Mouse (Mus musculus) macrophage (primary cell): ENCODE measurements around the gene Cars2. TPM values are rescaled to one million over a fixed set of nuclear protein-coding genes. Genes with fewer than 3 reads are reported as not detected.

Source experiments
- H3K27ac ChIP-seq: fragments of 350-480 bp; formaldehyde crosslinking; 2 replicates; pipeline ENCODE4 v1.9.0; 2021
- H3K36me3 ChIP-seq: fragments of 350-480 bp; formaldehyde crosslinking; 2 replicates; pipeline ENCODE4 v1.9.0; 2021; ENCODE audit errors: inconsistent target
- H3K4me3 ChIP-seq: fragments of 350-480 bp; formaldehyde crosslinking; 2 replicates; pipeline ENCODE4 v1.9.0; 2021; ENCODE audit errors: inconsistent target
- H3K79me2 ChIP-seq: fragments of 350-480 bp; formaldehyde crosslinking; 2 replicates; pipeline ENCODE4 v1.9.0; 2021; ENCODE audit errors: inconsistent target
- WGBS: methylation state at CpG from one replicate; pipeline ENCODE4 v1.1.7; 2026; ENCODE audit warnings: inconsistent platforms; ENCODE audit not compliant: missing documents; 5-methylcytosine and 5-hydroxymethylcytosine counted together
- polyA plus RNA-seq: library from polyadenylated mRNA; stranded (reverse); fragments of 250-400 nt; gene quantifications from 3 replicates; pipeline ENCODE4 v1.2.4, GENCODE M21; 2018; ENCODE audit warnings: inconsistent platforms

The Cars2 gene
- polyA plus RNA-seq, 1 experiment from 2014 or later: 9.9 TPM

DNA sequence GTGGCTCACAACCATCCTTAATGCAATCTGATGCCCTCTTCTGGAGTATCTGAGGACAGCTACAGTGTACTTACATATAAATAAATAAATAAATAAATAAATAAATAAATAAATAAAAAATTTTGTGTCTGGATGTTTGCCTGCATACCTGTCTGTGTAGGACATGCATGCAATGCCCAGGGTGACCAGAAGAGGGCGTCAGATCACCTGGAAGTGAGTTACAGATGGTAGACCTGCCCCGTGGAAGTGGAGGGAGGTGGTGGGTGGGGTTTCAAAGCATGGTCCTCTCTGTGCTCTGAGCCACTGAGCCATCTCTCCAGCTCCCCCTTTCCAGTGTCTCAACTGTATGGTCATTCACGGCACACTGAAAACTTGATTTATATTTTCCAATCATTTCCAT is 6.2 kb downstream of the Cars2 start:
- WGBS: 59% methylated on average over 2 of the region's 3 CpGs
- Histone ChIP-seq H3K27ac (no peak overlapping the region), H3K79me2 (peaks cover 8% of the 10 kb centered on the region; the same call in 1 of the 2 replicates), H3K36me3 (peaks cover 33% of the 10 kb centered on the region), H3K4me3 (no peak overlapping the region)

DNA sequence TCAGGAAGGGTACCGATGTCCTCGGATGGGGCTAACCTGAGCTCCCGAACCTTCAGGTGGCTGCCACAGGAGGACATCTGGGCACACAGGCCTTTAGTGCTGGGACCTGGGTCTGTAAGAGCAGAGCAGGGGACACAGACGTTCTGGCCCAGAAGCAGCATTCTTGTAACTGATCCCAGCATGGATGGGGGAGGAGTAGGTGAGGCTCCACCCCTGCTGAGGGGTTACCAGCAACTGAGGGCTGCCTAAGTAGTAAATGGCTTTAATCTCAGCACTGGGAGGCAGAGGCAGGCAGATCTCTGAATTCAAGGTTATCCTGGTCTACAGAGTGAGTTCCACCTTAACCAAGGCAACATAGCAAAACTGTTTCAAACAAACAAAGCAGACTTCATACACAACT is 7.7 kb downstream of the Cars2 start:
- Histone ChIP-seq H3K27ac (no peak overlapping the region), H3K36me3 (peaks cover 36% of the 10 kb centered on the region), H3K79me2 (no peaks in the 10 kb centered on the region), H3K4me3 (no peak overlapping the region)
- 92% methylated on average over 4 of the region's 4 CpGs for WGBS

DNA sequence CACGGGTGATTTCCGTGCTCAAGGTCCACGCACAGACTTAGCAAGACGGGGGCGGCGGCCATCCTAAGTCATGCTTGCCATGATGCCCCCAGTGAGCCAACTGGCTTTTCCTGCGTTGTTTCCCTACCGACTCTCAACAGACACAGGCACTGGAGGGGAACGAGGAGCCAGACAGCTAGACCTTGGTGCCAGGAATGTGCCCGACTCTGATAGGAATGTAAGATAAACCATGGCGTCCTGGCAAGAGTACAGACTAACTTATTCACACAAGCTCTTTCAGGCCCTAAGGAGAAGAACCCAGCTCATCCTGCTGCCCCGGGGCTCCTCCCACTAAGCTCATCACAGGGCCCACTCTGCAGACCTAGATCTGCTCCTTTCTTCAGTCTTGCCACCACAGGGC is 8.6 kb downstream of the Cars2 start:
- Histone ChIP-seq H3K36me3 (peaks cover 40% of the 10 kb centered on the region), H3K27ac (no peak overlapping the region), H3K79me2 (no peaks in the 10 kb centered on the region), H3K4me3 (no peak overlapping the region)
- WGBS: 94% methylated on average over 12 of the region's 12 CpGs

DNA sequence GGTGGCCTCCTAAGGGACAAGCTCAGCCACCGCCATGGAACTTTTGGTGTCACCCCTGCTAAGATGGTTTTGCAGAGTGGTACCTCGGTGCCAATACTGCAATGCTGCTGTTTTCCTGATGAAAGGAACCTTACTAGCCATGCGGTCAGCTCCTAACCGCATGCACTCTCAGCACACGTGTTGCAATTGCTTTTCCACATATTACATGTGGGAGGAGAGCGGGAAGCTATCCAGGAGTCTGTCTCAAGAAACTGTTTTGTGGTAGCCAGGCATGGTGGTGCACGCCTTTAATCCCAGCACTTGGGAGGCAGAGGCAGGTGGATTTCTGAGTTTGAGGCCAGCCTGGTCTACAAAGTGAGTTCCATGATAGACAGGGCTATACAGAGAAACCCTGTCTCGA is 10.4 kb downstream of the Cars2 start:
- Histone ChIP-seq H3K36me3 (peaks cover 37% of the 10 kb centered on the region), H3K4me3 (no peak overlapping the region), H3K79me2 (no peaks in the 10 kb centered on the region), H3K27ac (no peak overlapping the region)
- 96% methylated on average over 8 of the region's 8 CpGs for WGBS

DNA sequence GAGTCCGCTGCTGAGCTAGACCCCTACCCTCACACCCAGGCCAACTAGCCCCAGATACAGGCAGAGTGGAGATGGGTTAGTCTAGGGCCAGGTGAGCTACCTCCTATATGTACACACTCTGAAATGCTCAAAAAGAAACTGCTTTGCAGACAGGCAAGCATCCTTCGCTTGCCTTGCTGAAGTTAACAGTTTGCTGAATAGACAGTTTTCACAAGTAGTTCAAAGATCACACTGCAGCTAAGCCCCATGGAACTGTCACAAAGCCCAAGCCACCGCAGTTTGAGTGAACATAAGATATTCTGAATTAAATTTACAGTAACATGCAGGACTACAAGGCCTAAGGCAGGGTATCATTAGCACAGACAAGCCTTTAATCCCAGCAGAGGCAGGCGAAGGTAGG is 11.5 kb downstream of the Cars2 start:
- Histone ChIP-seq H3K36me3 (peaks cover 39% of the 10 kb centered on the region), H3K4me3 (no peak overlapping the region), H3K27ac (no peak overlapping the region), H3K79me2 (no peaks in the 10 kb centered on the region)
- 94% methylated on average over 4 of the region's 4 CpGs for WGBS

DNA sequence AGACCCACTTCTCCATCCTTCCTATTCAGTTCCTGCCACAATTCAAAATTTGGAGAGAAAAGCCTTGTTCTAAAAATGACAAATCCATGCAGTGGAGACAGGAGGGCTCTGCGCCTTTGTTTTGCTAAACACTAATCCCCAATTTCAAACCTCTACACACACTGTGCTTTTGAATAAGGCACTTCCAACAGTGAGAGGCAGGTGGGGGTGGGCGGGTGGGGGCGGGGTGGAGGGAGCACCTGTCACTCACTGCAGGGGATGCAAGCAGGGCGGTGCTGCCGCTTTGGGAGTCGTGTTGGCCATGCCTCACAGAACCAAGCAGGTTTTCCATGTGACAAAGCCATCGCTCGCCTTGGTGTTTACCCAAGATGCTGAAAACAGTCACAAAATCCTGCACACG is 16.1 kb downstream of the Cars2 start:
- peaks cover 30% of the 10 kb centered on the region for H3K36me3 ChIP-seq
- 93% methylated on average over 9 of the region's 9 CpGs for WGBS
- H3K27ac ChIP-seq: no peak overlapping the region
- H3K79me2 ChIP-seq: no peaks in the 10 kb centered on the region
- no peak overlapping the region for H3K4me3 ChIP-seq

DNA sequence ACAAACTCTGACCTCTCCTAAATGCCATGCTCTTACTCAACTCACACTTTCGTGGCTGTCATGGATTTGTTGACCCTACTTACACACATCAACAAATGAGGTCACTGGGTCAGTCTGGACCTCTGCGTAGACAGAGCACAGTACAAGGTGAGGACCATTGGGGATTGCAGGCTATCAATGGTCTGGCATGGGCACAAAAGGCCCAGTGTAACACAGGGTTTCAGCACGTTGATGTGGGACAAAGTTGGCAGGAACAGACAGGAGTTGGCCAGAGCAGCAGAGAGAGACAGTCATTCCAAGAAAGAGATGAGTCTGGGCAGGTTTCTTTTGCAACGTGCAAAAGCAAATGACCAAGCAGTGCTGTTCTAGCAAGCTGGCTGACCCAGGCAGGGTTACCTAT is 19.7 kb downstream of the Cars2 start:
- Histone ChIP-seq H3K36me3 (peaks cover 24% of the 10 kb centered on the region), H3K4me3 (no peak overlapping the region), H3K79me2 (no peaks in the 10 kb centered on the region), H3K27ac (no peak overlapping the region)
- 95% methylated on average over 4 of the region's 4 CpGs for WGBS

DNA sequence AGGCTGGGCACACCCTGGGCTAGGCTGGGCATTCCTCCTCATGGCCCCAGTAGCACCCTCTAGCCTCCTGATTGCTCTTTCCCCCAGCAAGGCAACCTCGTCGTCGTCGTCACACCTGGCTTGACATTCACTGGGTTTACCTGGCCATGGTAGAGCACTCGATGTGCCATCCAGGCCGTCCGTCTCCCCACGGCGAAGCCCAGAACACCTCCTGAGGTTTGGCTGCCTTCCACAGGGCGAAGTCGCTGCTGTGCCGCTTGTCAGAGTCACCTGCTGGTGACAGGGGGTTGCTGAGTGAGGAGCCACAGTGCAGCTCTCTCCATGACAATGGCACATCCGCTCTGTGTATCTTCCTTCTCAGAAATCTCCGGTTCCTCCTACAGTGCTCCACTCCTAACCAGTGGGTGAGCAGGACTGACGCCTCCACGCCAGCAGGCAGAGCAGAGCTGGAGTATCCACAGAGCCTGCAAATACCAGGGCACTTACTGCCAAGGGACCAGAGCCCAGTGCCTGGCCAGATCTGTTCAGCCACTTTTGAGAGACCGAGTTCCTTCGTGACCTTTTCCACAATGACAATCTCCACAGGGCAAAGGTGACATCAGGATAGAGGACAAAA is 20.3 kb downstream of the Cars2 start:
- H3K36me3 ChIP-seq: peaks cover 24% of the 10 kb centered on the region
- no peaks in the 10 kb centered on the region for H3K79me2 ChIP-seq
- no peak overlapping the region for H3K4me3 ChIP-seq
- H3K27ac ChIP-seq: no peak overlapping the region
- 95% methylated on average over 18 of the region's 18 CpGs for WGBS

DNA sequence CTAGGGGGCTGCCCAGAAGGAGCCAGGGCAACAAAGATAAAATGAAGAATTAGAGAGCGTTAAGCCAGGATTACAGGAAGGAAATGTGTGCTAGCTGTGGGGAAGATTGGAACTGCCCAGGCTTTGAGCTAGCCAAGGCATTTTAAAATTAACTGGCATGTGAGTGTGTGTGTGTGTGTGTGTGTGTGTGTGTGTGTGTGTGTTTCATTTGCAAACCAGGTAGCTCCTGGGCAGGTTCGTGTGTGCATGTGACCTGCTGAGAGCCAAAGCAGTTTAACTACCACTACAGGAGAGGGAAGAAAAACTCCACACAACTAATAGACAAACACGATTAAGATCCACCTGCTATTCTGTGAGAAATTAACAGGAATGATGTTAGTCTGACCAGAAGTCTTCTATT is 27.3 kb downstream of the Cars2 start:
- Histone ChIP-seq H3K4me3 (no peak overlapping the region), H3K36me3 (peaks cover 15% of the 10 kb centered on the region; the same call in 1 of the 2 replicates), H3K79me2 (no peaks in the 10 kb centered on the region), H3K27ac (no peak overlapping the region)
- 81% methylated on average over 3 of the region's 3 CpGs for WGBS

DNA sequence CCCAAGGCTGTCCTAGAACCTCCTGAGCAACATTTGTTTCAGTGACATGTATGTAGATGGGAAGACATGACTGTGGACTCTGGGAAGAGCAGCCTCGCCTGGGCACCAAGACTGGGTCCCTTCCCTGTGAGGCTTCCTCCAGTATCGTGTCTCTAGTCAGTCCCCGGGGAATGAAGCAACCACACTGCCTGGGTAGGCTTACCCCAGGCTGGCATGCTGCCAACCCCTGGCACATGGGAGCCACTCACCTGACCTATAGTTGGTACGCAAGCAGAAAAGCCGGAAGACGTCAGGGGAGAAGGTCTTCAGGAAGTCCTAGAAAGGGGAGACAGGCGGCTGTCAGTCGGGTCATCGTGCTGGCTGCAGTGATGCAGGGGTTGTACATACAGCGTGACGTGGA is 31.9 kb downstream of the Cars2 start:
- peaks cover 35% of the 10 kb centered on the region for H3K36me3 ChIP-seq
- 85% methylated on average over 11 of the region's 11 CpGs for WGBS
- no peak overlapping the region for H3K4me3 ChIP-seq
- no peaks in the 10 kb centered on the region for H3K79me2 ChIP-seq
- H3K27ac ChIP-seq: no peak overlapping the region

DNA sequence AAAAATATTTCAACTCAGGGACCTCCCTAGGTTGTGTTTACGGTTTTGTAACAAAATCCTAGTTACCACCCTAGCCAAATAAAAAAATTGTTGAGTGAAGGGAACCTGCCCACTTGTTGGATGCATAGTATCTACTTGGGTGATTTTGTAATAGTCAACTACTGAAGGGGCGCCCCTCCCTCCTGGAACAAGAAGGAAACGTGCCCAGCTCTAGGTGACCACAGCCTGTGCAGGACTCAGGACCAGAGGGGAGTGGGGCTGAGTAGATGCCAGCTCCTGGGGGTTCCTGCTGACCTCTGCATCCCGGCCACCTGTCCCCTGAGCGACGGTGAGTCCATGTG is 32.6 kb downstream of the Cars2 start:
- H3K36me3 ChIP-seq: peaks cover 41% of the 10 kb centered on the region
- H3K4me3 ChIP-seq: no peak overlapping the region
- H3K27ac ChIP-seq: no peak overlapping the region
- 78% methylated on average over 6 of the region's 6 CpGs for WGBS
- no peaks in the 10 kb centered on the region for H3K79me2 ChIP-seq

DNA sequence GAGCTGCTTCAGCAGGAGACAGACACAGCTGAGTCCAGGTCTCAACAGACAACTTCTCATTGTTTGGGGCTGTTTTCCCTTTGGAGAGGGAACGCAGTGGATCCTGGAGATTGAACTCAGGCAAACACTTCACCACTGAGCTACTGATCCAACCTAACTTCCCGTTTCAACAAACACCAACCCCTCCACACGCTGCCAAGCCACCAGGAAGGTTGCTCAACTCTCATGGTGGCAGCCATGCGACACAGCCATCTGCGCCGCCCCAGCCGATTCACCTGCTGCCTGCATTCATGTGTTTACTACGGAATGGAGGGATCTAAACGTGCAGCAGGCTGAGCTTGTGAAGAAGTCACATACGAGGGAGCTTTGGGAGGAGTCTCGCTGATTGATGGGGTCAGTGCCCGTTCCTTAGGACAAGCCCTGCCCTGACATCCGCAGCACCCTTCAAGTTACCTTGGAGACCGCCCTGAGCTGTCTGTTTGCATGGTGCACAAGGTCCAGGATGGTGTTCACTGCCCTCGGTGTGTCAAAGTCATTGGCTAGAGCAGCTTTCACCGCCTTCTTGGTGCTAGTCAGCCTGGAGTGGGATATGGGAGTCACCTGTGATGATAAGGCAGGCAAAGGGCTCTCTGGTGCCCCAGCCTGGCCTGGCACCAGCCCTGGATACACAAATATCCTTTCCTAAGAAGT is 33.1 kb downstream of the Cars2 start:
- H3K79me2 ChIP-seq: no peaks in the 10 kb centered on the region
- no peak overlapping the region for H3K4me3 ChIP-seq
- no peak overlapping the region for H3K27ac ChIP-seq
- H3K36me3 ChIP-seq: peaks cover 45% of the 10 kb centered on the region
- WGBS: 40% methylated on average over 15 of the region's 16 CpGs

DNA sequence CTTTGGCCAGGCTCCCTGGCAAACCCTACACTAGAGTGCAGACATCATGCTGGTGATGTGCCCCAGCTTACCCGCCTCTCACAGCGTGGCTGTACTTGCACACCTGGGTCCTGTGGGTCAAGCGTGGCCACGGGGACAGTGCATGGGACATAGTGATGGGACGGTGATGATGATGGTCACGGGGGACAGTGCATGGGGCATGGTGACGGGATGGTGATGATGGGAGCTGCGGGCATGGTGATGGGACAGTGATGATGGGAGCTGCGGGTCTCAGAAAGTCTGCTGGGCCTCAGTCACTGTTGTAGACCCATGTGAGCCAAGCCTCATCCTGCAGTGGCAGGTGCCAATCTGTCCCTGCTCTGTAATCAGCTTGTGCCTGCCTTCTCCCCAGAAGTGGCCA is 34.3 kb downstream of the Cars2 start:
- H3K4me3 ChIP-seq: no peak overlapping the region
- no peaks in the 10 kb centered on the region for H3K79me2 ChIP-seq
- no peak overlapping the region for H3K27ac ChIP-seq
- whole genome bisulfite sequencing: 97% methylated on average over 9 of the region's 9 CpGs
- H3K36me3 ChIP-seq: peaks cover 50% of the 10 kb centered on the region

DNA sequence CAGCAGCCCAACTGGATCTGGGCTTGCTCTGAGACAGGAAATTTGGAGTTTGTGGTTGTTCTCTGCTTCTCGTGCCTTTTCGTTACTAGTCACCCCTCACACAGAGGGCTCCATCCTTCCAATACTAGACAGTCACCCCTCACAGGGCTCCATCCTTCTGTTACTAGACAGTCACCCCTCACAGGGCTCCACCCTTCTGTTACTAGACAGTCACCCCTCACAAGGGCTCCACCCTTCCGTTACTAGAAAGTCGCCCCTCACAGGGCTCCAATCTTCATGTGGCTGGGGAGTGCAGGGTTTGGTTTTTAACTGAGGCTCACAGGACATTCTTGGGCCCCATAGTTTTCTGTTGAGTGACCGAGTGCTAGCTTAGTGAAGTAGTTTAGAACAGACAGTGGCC is 37.3 kb downstream of the Cars2 start:
- Histone ChIP-seq H3K27ac (no peak overlapping the region), H3K79me2 (no peaks in the 10 kb centered on the region), H3K4me3 (no peak overlapping the region), H3K36me3 (peaks cover 70% of the 10 kb centered on the region)
- 87% methylated on average over 5 of the region's 5 CpGs for WGBS

DNA sequence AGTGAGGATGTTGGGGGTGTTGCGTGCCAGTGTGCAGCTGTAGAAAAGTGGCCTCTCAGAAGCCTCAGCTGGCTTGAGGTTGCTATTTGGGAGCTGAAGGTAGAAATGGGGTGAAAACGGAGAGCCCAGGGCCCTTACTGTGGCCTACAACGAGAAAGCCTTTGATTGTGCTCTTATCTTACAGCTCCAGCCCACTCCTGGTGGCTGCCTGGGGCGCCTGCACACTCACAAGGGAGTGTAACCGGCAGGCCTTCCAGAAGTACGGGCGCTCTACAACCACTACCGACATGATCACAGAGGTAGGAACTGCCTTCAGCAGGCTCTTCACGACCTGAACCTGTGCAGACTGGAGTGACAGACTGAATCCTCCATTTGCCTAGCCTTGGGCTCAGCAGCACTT is 37.9 kb downstream of the Cars2 start:
- Histone ChIP-seq H3K27ac (no peak overlapping the region), H3K4me3 (no peak overlapping the region), H3K79me2 (no peaks in the 10 kb centered on the region), H3K36me3 (peaks cover 71% of the 10 kb centered on the region)
- WGBS: 94% methylated on average over 9 of the region's 9 CpGs

DNA sequence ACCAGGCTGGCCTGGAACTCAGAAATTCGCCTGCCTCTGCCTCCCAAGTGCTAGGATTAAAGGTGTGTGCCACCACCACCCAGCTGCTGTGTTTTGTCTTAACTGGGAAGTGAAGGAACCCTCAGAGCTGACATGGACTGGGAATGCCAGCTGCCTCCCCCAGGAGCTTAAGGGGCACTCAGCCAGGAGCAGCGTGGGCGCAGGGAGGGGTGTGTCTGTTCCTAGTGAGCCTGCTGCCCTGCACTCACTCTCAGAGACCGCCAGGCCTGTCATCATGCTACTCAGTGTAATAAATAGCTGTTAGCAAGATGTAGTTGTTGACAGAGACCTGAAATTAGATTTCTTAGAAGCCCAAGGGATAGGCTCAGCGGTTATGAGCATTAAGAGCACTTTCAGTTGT is 39.6 kb downstream of the Cars2 start:
- Histone ChIP-seq H3K4me3 (no peak overlapping the region), H3K27ac (no peak overlapping the region), H3K36me3 (peaks cover 86% of the 10 kb centered on the region), H3K79me2 (no peaks in the 10 kb centered on the region)
- 92% methylated on average over 5 of the region's 5 CpGs for WGBS
